Mouse (Mus musculus): ENCODE results near the gene Rab11fip2.

DNA sequence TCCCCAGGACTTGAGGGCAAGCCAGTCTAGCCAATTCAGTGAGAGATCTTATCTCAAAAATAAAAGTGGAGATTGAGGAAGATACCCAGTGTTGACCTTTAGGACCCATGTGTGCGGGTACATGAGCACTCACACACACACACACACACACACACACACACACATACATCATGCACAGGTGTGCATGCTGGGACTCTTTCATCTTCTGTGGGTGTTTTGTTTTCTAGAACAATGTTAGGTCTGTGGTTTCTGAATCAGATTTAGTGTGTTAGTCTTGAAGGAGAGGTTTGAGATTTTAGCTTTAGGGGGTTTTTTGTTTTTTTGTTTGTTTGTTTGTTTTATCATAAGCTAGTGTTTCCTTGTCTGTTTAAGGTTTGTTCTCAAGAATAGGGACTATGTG lies 17.3 kb downstream of the Rab11fip2 start:
- TF ChIP-seq ZNF384 (IDR thresholded peaks at IDR 0.05; ENCODE audit: low read depth, low read length) (no peak), HCFC1 (IDR thresholded peaks at IDR 0.05; ENCODE audit: borderline replicate concordance, insufficient read depth, low read length) (no peak), MAFK (IDR thresholded peaks at IDR 0.05; ENCODE audit: insufficient read depth, low read depth, low read length) (no peak), ZC3H11A (IDR thresholded peaks at IDR 0.05; ENCODE audit: borderline replicate concordance, low read depth, low read length) (no peak), CHD2 (IDR thresholded peaks at IDR 0.05; ENCODE audit: low read depth, low read length) (no peak)

Data from ES-E14 (cell line).